Mouse (Mus musculus): ENCODE data around the gene Ugt1a5. TPM values are rescaled to one million over a fixed set of nuclear protein-coding genes. Genes with fewer than 3 reads are reported as not detected.

The Ugt1a5 gene
- polyA plus RNA-seq, 1 experiment from 2014 or later: not detected

DNA sequence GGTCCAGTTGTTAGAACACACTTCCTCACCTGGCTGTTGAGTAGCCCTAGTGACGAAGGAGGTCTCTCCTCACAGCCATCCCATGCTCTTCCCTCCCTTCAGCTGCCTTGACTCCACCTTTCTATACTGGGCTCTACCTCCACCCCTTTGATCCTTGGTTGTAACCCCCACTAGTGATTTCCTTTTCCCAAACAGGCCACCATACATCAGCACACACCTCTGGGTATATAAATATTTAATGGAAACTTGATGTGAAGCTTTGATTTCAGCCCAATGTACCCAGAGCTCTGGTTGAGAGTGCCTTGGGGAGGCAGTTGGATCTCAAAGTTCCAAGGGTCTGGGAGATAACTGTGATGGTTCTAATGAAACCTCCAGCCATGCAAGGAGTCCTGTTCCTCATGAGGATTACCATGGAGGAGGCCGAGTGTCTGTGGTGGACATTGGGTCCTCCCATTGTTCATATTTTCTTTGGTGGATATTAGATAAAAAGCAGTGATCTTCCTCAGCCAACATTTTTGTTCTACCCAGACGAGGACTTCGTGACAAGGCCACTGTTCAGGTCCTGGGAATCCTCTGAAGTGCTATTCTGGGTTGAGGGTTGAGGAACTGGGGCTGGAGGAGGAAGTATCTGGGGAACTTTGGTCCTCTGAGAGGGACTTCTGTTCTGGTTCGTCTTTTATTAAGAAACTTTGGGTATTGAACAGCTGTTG is 61.0 kb downstream of the Ugt1a5 start, which contains the start of gene Mroh2a:
Gene Mroh2a, plus strand, starts transcription at position 317 of the 710 bp plus-strand sequence.
- Histone ChIP-seq H3K4me2 (replicated peaks) (no peak within 1 kb of the TSS), H3K27me3 (ENCODE audit: control insufficient read depth, insufficient read depth, low read length) (no peaks in the 10 kb centered on the region), H3K27ac (no peak within 1 kb of the TSS), H3K9me3 (ENCODE audit: control insufficient read depth, low read length) (peaks cover 73% of the 10 kb centered on the region), H3K4me1 (replicated peaks; ENCODE audit: control insufficient read depth, insufficient read depth, low read length) (no peaks in the 10 kb centered on the region), H3K4me3 (replicated peaks; ENCODE audit: low read length) (no peak within 1 kb of the TSS), H3K9ac (no peak within 1 kb of the TSS), H3K36me3 (replicated peaks; ENCODE audit: control insufficient read depth, insufficient read depth) (no peaks in the 10 kb centered on the region)
- ATAC-seq (ENCODE audit: low FRiP score): no peak
- WGBS: 58% methylated on average over 5 of the region's 5 CpGs
- no peak for DNase-seq (ENCODE audit: low spot score)

GRCm38 (mm10) chr1:88227482-88227881 is 61.7 kb downstream of the Ugt1a5 start:
- ATAC-seq (ENCODE audit: low FRiP score) (no peak), DNase-seq (ENCODE audit: low spot score) (no peak)
- H3K9ac ChIP-seq: no peak overlapping the region
- H3K27ac ChIP-seq: no peak overlapping the region
- peaks cover 73% of the 10 kb centered on the region for H3K9me3 ChIP-seq (ENCODE audit: control insufficient read depth, low read length)
- WGBS: 64% methylated on average over 2 of the region's 2 CpGs
- H3K4me1 ChIP-seq (replicated peaks; ENCODE audit: control insufficient read depth, insufficient read depth, low read length): no peaks in the 10 kb centered on the region
- no peaks in the 10 kb centered on the region for H3K27me3 ChIP-seq (ENCODE audit: control insufficient read depth, insufficient read depth, low read length)
- no peak overlapping the region for H3K4me2 ChIP-seq (replicated peaks)
- no peaks in the 10 kb centered on the region for H3K36me3 ChIP-seq (replicated peaks; ENCODE audit: control insufficient read depth, insufficient read depth)
- H3K4me3 ChIP-seq (replicated peaks; ENCODE audit: low read length): no peak overlapping the region

- 69% methylated on average over 7 of the region's 7 CpGs for WGBS
- no peak overlapping the region for H3K9ac ChIP-seq
- peaks cover 79% of the 10 kb centered on the region for H3K9me3 ChIP-seq (ENCODE audit: control insufficient read depth, low read length)
- H3K36me3 ChIP-seq (replicated peaks; ENCODE audit: control insufficient read depth, insufficient read depth): no peaks in the 10 kb centered on the region
- no peak for DNase-seq (ENCODE audit: low spot score)
- H3K4me2 ChIP-seq (replicated peaks): no peak overlapping the region
- no peak for ATAC-seq (ENCODE audit: low FRiP score)
- no peak overlapping the region for H3K4me3 ChIP-seq (replicated peaks; ENCODE audit: low read length)
- no peaks in the 10 kb centered on the region for H3K27me3 ChIP-seq (ENCODE audit: control insufficient read depth, insufficient read depth, low read length)
- no peaks in the 10 kb centered on the region for H3K4me1 ChIP-seq (replicated peaks; ENCODE audit: control insufficient read depth, insufficient read depth, low read length)
- no peak overlapping the region for H3K27ac ChIP-seq
These were observed 62.3 kb downstream of the Ugt1a5 start for GRCm38 (mm10) chr1:88228121-88228520.

GRCm38 (mm10) chr1:88229566-88229965 is 63.8 kb downstream of the Ugt1a5 start:
- no peak for ATAC-seq (ENCODE audit: low FRiP score)
- DNase-seq (ENCODE audit: low spot score): no peak
- Histone ChIP-seq H3K27ac (no peak overlapping the region), H3K4me3 (replicated peaks; ENCODE audit: low read length) (no peak overlapping the region), H3K9ac (no peak overlapping the region), H3K4me1 (replicated peaks; ENCODE audit: control insufficient read depth, insufficient read depth, low read length) (no peaks in the 10 kb centered on the region), H3K9me3 (ENCODE audit: control insufficient read depth, low read length) (peaks cover 94% of the 10 kb centered on the region), H3K27me3 (ENCODE audit: control insufficient read depth, insufficient read depth, low read length) (no peaks in the 10 kb centered on the region), H3K36me3 (replicated peaks; ENCODE audit: control insufficient read depth, insufficient read depth) (no peaks in the 10 kb centered on the region), H3K4me2 (replicated peaks) (no peak overlapping the region)
- 83% methylated on average over 3 of the region's 3 CpGs for WGBS

DNA sequence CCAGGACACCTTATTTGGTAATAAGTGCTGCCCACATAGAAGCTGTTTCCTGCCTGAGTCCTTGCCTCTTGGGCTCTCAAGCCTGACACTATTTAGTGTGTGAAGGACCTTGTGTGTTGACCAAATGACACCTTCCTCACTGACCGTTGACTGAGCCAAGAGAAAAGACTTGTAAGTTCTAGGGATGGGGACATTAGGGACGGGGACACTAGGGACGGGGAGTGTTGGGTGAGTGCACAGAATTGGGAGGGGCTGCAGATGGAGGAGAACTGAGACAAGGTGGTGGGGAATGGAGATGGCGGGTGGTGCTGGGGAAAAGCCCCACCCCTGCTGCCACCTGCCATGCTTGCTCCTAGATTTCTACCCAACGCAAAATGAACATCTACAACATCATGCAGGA is 64.2 kb downstream of the Ugt1a5 start:
- H3K27ac ChIP-seq: no peak overlapping the region

DNA sequence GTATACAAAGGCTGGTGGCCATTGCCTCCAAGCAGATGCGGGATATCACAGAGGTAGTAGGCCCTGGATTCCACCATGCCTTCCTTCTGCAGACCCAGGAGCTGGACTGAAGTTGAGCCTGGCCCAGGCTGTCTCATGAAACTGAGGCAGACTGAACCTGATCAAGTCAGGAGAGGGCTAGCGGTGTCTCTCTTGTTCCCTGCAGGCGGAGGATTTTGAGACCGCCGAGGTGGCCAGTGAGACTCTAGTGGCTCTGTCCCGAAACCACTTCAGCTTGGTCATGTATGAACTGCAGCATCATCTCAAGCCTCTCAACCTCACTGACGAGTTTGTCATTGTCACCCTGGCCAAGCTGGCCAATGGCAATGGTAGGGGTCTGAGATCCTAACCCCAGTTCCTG is 64.6 kb downstream of the Ugt1a5 start:
- Histone ChIP-seq H3K9me3 (ENCODE audit: control insufficient read depth, low read length) (peaks cover 100% of the 10 kb centered on the region), H3K4me2 (replicated peaks) (no peak overlapping the region), H3K27me3 (ENCODE audit: control insufficient read depth, insufficient read depth, low read length) (no peaks in the 10 kb centered on the region), H3K4me3 (replicated peaks; ENCODE audit: low read length) (no peak overlapping the region), H3K4me1 (replicated peaks; ENCODE audit: control insufficient read depth, insufficient read depth, low read length) (no peaks in the 10 kb centered on the region), H3K36me3 (replicated peaks; ENCODE audit: control insufficient read depth, insufficient read depth) (no peaks in the 10 kb centered on the region), H3K9ac (no peak overlapping the region), H3K27ac (no peak overlapping the region)
- WGBS: 70% methylated on average over 7 of the region's 7 CpGs
- DNase-seq (ENCODE audit: low spot score): no peak
- ATAC-seq (ENCODE audit: low FRiP score): no peak

More for the DNA sequence above, 64.2 kb downstream of the Ugt1a5 start:
- H3K36me3 ChIP-seq (replicated peaks; ENCODE audit: control insufficient read depth, insufficient read depth): no peaks in the 10 kb centered on the region
- ATAC-seq (ENCODE audit: low FRiP score) (no peak), DNase-seq (ENCODE audit: low spot score) (no peak)
- H3K4me1 ChIP-seq (replicated peaks; ENCODE audit: control insufficient read depth, insufficient read depth, low read length): no peaks in the 10 kb centered on the region
- H3K27me3 ChIP-seq (ENCODE audit: control insufficient read depth, insufficient read depth, low read length): no peaks in the 10 kb centered on the region
- whole genome bisulfite sequencing: 87% methylated on average over 5 of the region's 5 CpGs
- no peak overlapping the region for H3K4me2 ChIP-seq (replicated peaks)
- no peak overlapping the region for H3K4me3 ChIP-seq (replicated peaks; ENCODE audit: low read length)
- no peak overlapping the region for H3K9ac ChIP-seq
- peaks cover 98% of the 10 kb centered on the region for H3K9me3 ChIP-seq (ENCODE audit: control insufficient read depth, low read length)

DNA sequence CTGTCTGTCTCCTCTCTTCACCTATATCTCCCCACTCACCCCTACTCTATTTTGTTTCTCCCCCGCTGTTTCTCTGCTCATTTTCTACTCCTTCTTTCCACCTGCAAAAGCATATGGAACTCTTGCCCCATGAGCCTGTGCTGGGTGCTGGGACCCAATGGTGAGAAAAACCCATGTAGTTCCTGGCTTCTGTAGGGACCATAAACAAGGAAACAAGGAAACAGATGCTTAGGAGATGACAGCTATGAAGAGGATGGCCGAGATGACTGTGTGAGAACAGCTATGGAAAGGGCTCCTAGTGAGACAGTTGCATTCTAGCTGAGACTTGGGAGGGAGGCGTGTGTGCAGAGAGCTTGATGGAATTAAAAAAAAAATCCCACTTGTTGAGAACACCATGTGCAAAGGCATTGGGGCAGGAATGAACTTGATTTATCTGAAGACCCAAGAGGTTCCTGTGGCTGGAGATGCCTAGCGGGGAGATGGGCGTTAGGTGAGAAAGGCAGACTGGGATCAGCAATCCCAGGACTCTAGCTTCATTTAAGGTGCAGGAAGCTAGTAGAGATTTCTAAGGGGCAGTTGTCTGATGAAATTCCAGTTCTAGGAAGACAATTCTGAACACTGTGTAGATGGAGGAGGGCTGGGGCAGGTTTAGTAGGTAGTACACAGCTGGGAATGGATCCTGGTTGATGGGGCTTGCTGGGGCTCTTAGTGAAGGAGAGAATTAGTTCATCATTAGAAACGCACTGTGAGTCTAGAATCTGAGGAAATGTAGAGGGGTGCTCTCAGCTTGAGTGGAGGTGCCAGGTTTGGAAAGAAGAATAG is 65.4 kb downstream of the Ugt1a5 start:
- Histone ChIP-seq H3K9me3 (ENCODE audit: control insufficient read depth, low read length) (peaks cover 100% of the 10 kb centered on the region), H3K27me3 (ENCODE audit: control insufficient read depth, insufficient read depth, low read length) (no peaks in the 10 kb centered on the region), H3K4me2 (replicated peaks) (no peak overlapping the region), H3K9ac (no peak overlapping the region), H3K4me1 (replicated peaks; ENCODE audit: control insufficient read depth, insufficient read depth, low read length) (no peaks in the 10 kb centered on the region), H3K36me3 (replicated peaks; ENCODE audit: control insufficient read depth, insufficient read depth) (no peaks in the 10 kb centered on the region), H3K27ac (no peak overlapping the region), H3K4me3 (replicated peaks; ENCODE audit: low read length) (no peak overlapping the region)
- WGBS: 78% methylated on average over 6 of the region's 6 CpGs
- DNase-seq (ENCODE audit: low spot score) (no peak), ATAC-seq (ENCODE audit: low FRiP score) (no peak)

- H3K4me1 ChIP-seq (replicated peaks; ENCODE audit: control insufficient read depth, insufficient read depth, low read length): no peaks in the 10 kb centered on the region
- no peak overlapping the region for H3K27ac ChIP-seq
- ATAC-seq (ENCODE audit: low FRiP score): no peak
- H3K4me2 ChIP-seq (replicated peaks): no peak overlapping the region
- H3K4me3 ChIP-seq (replicated peaks; ENCODE audit: low read length): no peak overlapping the region
- H3K9ac ChIP-seq: no peak overlapping the region
- DNase-seq (ENCODE audit: low spot score): no peak
- peaks cover 99% of the 10 kb centered on the region for H3K9me3 ChIP-seq (ENCODE audit: control insufficient read depth, low read length)
- WGBS: 69% methylated on average over 7 of the region's 7 CpGs
- H3K36me3 ChIP-seq (replicated peaks; ENCODE audit: control insufficient read depth, insufficient read depth): no peaks in the 10 kb centered on the region
- no peaks in the 10 kb centered on the region for H3K27me3 ChIP-seq (ENCODE audit: control insufficient read depth, insufficient read depth, low read length)
These were observed 66.1 kb downstream of the Ugt1a5 start for GRCm38 (mm10) chr1:88231803-88232499.
